Comparison of ENCODE assay signal across 27 mouse cellular contexts in genomic region chr2:127376423-127377051, GRCm38 (mm10). TPM values are rescaled to one million over a fixed set of nuclear protein-coding genes. Genes with fewer than 3 reads are reported as not detected.
DNase-seq lines count a peak whose midpoint lies in the region; ATAC-seq and TF ChIP-seq lines count a peak whose summit lies in the region.
"Had no signal": no experiment of that assay in that cellular context is flagged by ENCODE, and none has a peak within 500 bp of the region (broad histone marks: within the 10 kb centered on the region; RNA-seq: fewer than 3 reads in every experiment).

No protein-coding gene starts in this region.

- ATAC-seq in erythroblast, adult 5-6 weeks (replicated peaks; ENCODE audit: low FRiP score, poor library complexity, severe bottlenecking), result no peak
- no peak for ATAC-seq in kidney, embryonic 16.5 days (ENCODE audit: low FRiP score, low TSS enrichment)
- ATAC-seq in liver, embryonic 12.5 days, result no peak
- ATAC-seq: forebrain, embryonic 16.5 days had no signal

- no peak for TF ChIP-seq CTCF in kidney, adult 2 months (conservative IDR thresholded peaks at IDR 0.05; ENCODE audit: insufficient read depth, insufficient read length, low read depth, low read length)
- no peak for TF ChIP-seq CTCF in left cerebral cortex, adult 2 months (IDR thresholded peaks at IDR 0.05)

- intact Hi-C loops in left cerebral cortex, adult 2 months (cut with DNase I), result no loop called here

- H3K4me2 ChIP-seq in kidney, embryonic 16.5 days (replicated peaks; ENCODE audit: low read depth, low read length), result no peak overlapping the region
- peak overlapping the region; percentile 78 for H3K4me2 ChIP-seq in liver, embryonic 12.5 days
- H3K4me2 ChIP-seq: heart, embryonic 15.5 days; hindbrain, embryonic 15.5 days; stomach, embryonic 15.5 days had no signal

- peaks cover 84% of the 10 kb centered on the region for H3K4me1 ChIP-seq in erythroblast, embryonic 14.5 days (ENCODE audit: control insufficient read depth)
- peaks cover 34% of the 10 kb centered on the region; the same call in 1 of the 2 replicates for H3K4me1 ChIP-seq in kidney, adult 2 months (ENCODE audit: control insufficient read depth, insufficient read depth, low read length)
- 0 out of 2 replicates have a peak, but pooled peaks cover 7% of the 10 kb centered on the region for H3K4me1 ChIP-seq in kidney, embryonic 16.5 days (ENCODE audit: insufficient read depth, low read length)
- H3K4me1 ChIP-seq in liver, embryonic 12.5 days, result peaks cover 85% of the 10 kb centered on the region

- H3K4me3 ChIP-seq in erythroblast, embryonic 14.5 days (replicated peaks), result peak overlapping the region; percentile 53
- H3K4me3 ChIP-seq in kidney, adult 2 months (ENCODE audit: insufficient read depth, low read depth, low read length), result no peak overlapping the region
- no peak overlapping the region for H3K4me3 ChIP-seq in kidney, embryonic 16.5 days (ENCODE audit: low read length)
- H3K4me3 ChIP-seq in liver, embryonic 12.5 days, result peak overlapping the region; percentile 53
- no peak overlapping the region for H3K4me3 ChIP-seq in left cerebral cortex, adult 2 months
- H3K4me3 ChIP-seq: heart, embryonic 15.5 days; hindbrain, embryonic 15.5 days; limb, embryonic 10.5 days; midbrain, embryonic 10.5 days; stomach, embryonic 15.5 days had no signal

- peaks cover 50% of the 10 kb centered on the region for H3K36me3 ChIP-seq in erythroblast, embryonic 14.5 days (ENCODE audit: control insufficient read depth)
- no peaks in the 10 kb centered on the region for H3K36me3 ChIP-seq in kidney, adult 2 months (ENCODE audit: control insufficient read depth, insufficient read depth, low read length)
- no peaks in the 10 kb centered on the region for H3K36me3 ChIP-seq in kidney, embryonic 16.5 days (ENCODE audit: insufficient read depth, low read length)
- H3K36me3 ChIP-seq in liver, embryonic 12.5 days, result no peaks in the 10 kb centered on the region
- H3K36me3 ChIP-seq: heart, embryonic 15.5 days; hindbrain, embryonic 15.5 days; limb, embryonic 10.5 days; midbrain, embryonic 10.5 days; stomach, embryonic 15.5 days had no signal

- H3K9ac ChIP-seq in kidney, embryonic 16.5 days (replicated peaks; ENCODE audit: low read length), result no peak overlapping the region
- peak overlapping the region; percentile 91 for H3K9ac ChIP-seq in liver, embryonic 12.5 days
- H3K9ac ChIP-seq: heart, embryonic 15.5 days; hindbrain, embryonic 15.5 days; stomach, embryonic 15.5 days had no signal

- H3K9me3 ChIP-seq in erythroblast, embryonic 14.5 days (ENCODE audit: control insufficient read depth, low read length), result no peaks in the 10 kb centered on the region
- no peaks in the 10 kb centered on the region for H3K9me3 ChIP-seq in kidney, embryonic 16.5 days (ENCODE audit: low read length)
- H3K9me3 ChIP-seq in liver, embryonic 12.5 days (replicated peaks), result no peaks in the 10 kb centered on the region
- H3K9me3 ChIP-seq: heart, embryonic 15.5 days; hindbrain, embryonic 15.5 days; limb, embryonic 10.5 days; midbrain, embryonic 10.5 days; stomach, embryonic 15.5 days had no signal

- no peaks in the 10 kb centered on the region for H3K27me3 ChIP-seq in erythroblast, embryonic 14.5 days (ENCODE audit: control insufficient read depth)
- no peaks in the 10 kb centered on the region for H3K27me3 ChIP-seq in kidney, adult 2 months (replicated peaks; ENCODE audit: control insufficient read depth, insufficient read depth, low read length)
- no peaks in the 10 kb centered on the region for H3K27me3 ChIP-seq in kidney, embryonic 16.5 days (ENCODE audit: insufficient read depth, low read length)
- H3K27me3 ChIP-seq in liver, embryonic 12.5 days (replicated peaks), result no peaks in the 10 kb centered on the region
- H3K27me3 ChIP-seq: heart, embryonic 15.5 days; hindbrain, embryonic 15.5 days; stomach, embryonic 15.5 days had no signal

- 72% methylated on average over 6 of the region's 6 CpGs for WGBS in kidney, adult 2 months
- 72% methylated on average over 6 of the region's 6 CpGs for WGBS in kidney, embryonic 16.5 days
- WGBS in liver, embryonic 12.5 days (ENCODE audit: insufficient replicate concordance), result 79% methylated on average over 6 of the region's 6 CpGs

- DNase-seq in kidney, adult 2 months, result peak; percentile 74
- no peak for DNase-seq in spleen, postnatal 10 days (ENCODE audit: low spot score in 2 of 2)
- DNase-seq in left cerebral cortex, adult 2 months (ENCODE audit: extremely low spot score in 1 of 2, low spot score in 2 of 2), result no peak
- DNase-seq: adrenal gland, postnatal 14 days; cerebellum, adult 8-10 months; cerebellum, postnatal 36 days; gastrocnemius, postnatal 10 days; heart, postnatal 4 days; lung, adult 18-20 months; lung, postnatal 10 days; right cerebral cortex, postnatal 4 days had no signal

- H3K27ac ChIP-seq in kidney, adult 2 months (ENCODE audit: insufficient read depth, low read depth, low read length), result no peak overlapping the region; the same call in 1 of the 2 replicates
- H3K27ac ChIP-seq in kidney, embryonic 16.5 days (ENCODE audit: low read length), result no peak overlapping the region
- peak overlapping the region; percentile 97 for H3K27ac ChIP-seq in liver, embryonic 12.5 days
- no peak overlapping the region for H3K27ac ChIP-seq in left cerebral cortex, adult 2 months
- H3K27ac ChIP-seq: heart, embryonic 15.5 days; hindbrain, embryonic 15.5 days; limb, embryonic 10.5 days; stomach, embryonic 15.5 days had no signal

- TF ChIP-seq POLR2A in kidney, adult 2 months (IDR thresholded peaks at IDR 0.05; ENCODE audit: low read depth, low read length), result no peak

RNA-seq across cellular contexts. Expression of gene Adra2b, which starts 13.5 kb away (rescaled TPM):
- polyA plus RNA-seq in erythroblast, embryonic 14.5 days (2012), result 1.9 and 2.4 TPM in 2 replicates
- not detected in 2 replicates for total RNA-seq in erythroblast, adult 5-6 weeks (2015; ENCODE audit: low replicate concordance)
- not detected in 2 replicates for total RNA-seq in erythroblast, adult 5-6 weeks (2017; ENCODE audit: low replicate concordance)
- 64.7 and 68.2 TPM in 2 replicates for polyA plus RNA-seq in kidney, adult 2 months (2012; rRNA removed)
- 7.2 and 7.8 TPM in 2 replicates for polyA plus RNA-seq in kidney, embryonic 16.5 days (2015; fragmentation: Nextera tagmentation; extraction: Ambion mirVana)
- polyA plus RNA-seq in liver, embryonic 12.5 days (2016; fragmentation: Nextera tagmentation; extraction: Ambion mirVana), result 38.3 and 42.5 TPM in 2 replicates
- under 1 TPM; 0.32 to 0.54 TPM for total RNA-seq in left cerebral cortex, adult 2 months (2021)
- total RNA-seq: granulocyte monocyte progenitor cell, adult 5-6 weeks had no signal

RNA-seq across cellular contexts. Expression of gene Astl, which starts 38.1 kb away (rescaled TPM):
- polyA plus RNA-seq in erythroblast, embryonic 14.5 days (2012), result not detected in 2 replicates
- not detected in 2 replicates for total RNA-seq in erythroblast, adult 5-6 weeks (2015; ENCODE audit: low replicate concordance)
- not detected in 2 replicates for total RNA-seq in erythroblast, adult 5-6 weeks (2017; ENCODE audit: low replicate concordance)
- not detected in 2 replicates for polyA plus RNA-seq in kidney, adult 2 months (2012; rRNA removed)
- polyA plus RNA-seq in kidney, embryonic 16.5 days (2015; fragmentation: Nextera tagmentation; extraction: Ambion mirVana), result not detected in 2 replicates
- not detected in 2 replicates for polyA plus RNA-seq in liver, embryonic 12.5 days (2016; fragmentation: Nextera tagmentation; extraction: Ambion mirVana)
- not detected for total RNA-seq in left cerebral cortex, adult 2 months (2021)
- total RNA-seq: adrenal gland, postnatal 14 days; heart, postnatal 4 days; layer of hippocampus, postnatal 14 days; midbrain, postnatal 0 days had no signal
- polyA plus RNA-seq: forebrain, embryonic 16.5 days; heart, embryonic 15.5 days; hindbrain, embryonic 15.5 days; intestine, embryonic 14.5 days; large intestine, adult 2 months; midbrain, embryonic 10.5 days; midbrain, postnatal 0 days; neural tube, embryonic 14.5 days; stomach, embryonic 15.5 days had no signal

RNA-seq across cellular contexts. Expression of gene Dusp2, which starts 40.6 kb away (rescaled TPM):
- 0.05 and 0.08 TPM in 2 replicates for polyA plus RNA-seq in erythroblast, embryonic 14.5 days (2012)
- total RNA-seq in erythroblast, adult 5-6 weeks (2015; ENCODE audit: low replicate concordance), result 3.6 and 5.6 TPM in 2 replicates
- 0.34 and 1.5 TPM in 2 replicates for total RNA-seq in erythroblast, adult 5-6 weeks (2017; ENCODE audit: low replicate concordance)
- 1.0 and 5.7 TPM in 2 replicates for polyA plus RNA-seq in kidney, adult 2 months (2012; rRNA removed)
- polyA plus RNA-seq in kidney, embryonic 16.5 days (2015; fragmentation: Nextera tagmentation; extraction: Ambion mirVana), result 7.8 and 8.3 TPM in 2 replicates
- polyA plus RNA-seq in liver, embryonic 12.5 days (2016; fragmentation: Nextera tagmentation; extraction: Ambion mirVana), result 7.3 and 8.0 TPM in 2 replicates
- total RNA-seq in left cerebral cortex, adult 2 months (2021), result 1 to 10 TPM; 2.4 to 3.5 TPM

RNA-seq across cellular contexts. Expression of gene Gpat2, which starts 48.5 kb away (rescaled TPM):
- polyA plus RNA-seq in erythroblast, embryonic 14.5 days (2012), result 0.27 and 0.45 TPM in 2 replicates
- total RNA-seq in erythroblast, adult 5-6 weeks (2015; ENCODE audit: low replicate concordance), result not detected in 2 replicates
- total RNA-seq in erythroblast, adult 5-6 weeks (2017; ENCODE audit: low replicate concordance), result not detected in 2 replicates
- polyA plus RNA-seq in kidney, adult 2 months (2012; rRNA removed), result 1.4 and 1.9 TPM in 2 replicates
- polyA plus RNA-seq in kidney, embryonic 16.5 days (2015; fragmentation: Nextera tagmentation; extraction: Ambion mirVana), result 0.22 and 0.40 TPM in 2 replicates
- 0.37 and 0.49 TPM in 2 replicates for polyA plus RNA-seq in liver, embryonic 12.5 days (2016; fragmentation: Nextera tagmentation; extraction: Ambion mirVana)
- total RNA-seq in left cerebral cortex, adult 2 months (2021), result under 1 TPM; 0.29 to 0.37 TPM
- total RNA-seq: granulocyte monocyte progenitor cell, adult 5-6 weeks had no signal

Comparison
In these comparisons a context has a peak if more than half of its experiments do, and no peak if none do; other contexts are left out.
1. H3K4me3 ChIP-seq: peak in erythroblast, embryonic 14.5 days (single experiment) and liver, embryonic 12.5 days (single experiment); none in kidney, adult 2 months (single experiment), kidney, embryonic 16.5 days (single experiment) and left cerebral cortex, adult 2 months (single experiment).